Mouse (Mus musculus) testis, adult 2 months (tissue): ENCODE measurements around the gene Tuba1a. TPM values are rescaled to one million over a fixed set of nuclear protein-coding genes. Genes with fewer than 3 reads are reported as not detected.

Experiments
- H3K27ac ChIP-seq: fragments of 200-500 bp; 2 replicates; pipeline ENCODE4 v1.5.1; 2012; ENCODE audit warnings: low read depth, low read length; ENCODE audit not compliant: control insufficient read depth, insufficient read depth
- H3K27me3 ChIP-seq: fragments of 200-500 bp; 2 replicates; pipeline ENCODE4 v1.6.1; 2012; ENCODE audit warnings: mild to moderate bottlenecking, low read length, moderate library complexity; ENCODE audit not compliant: control insufficient read depth, insufficient read depth
- H3K36me3 ChIP-seq: fragments of 200-500 bp; 2 replicates; pipeline ENCODE4 v1.6.1; 2012; ENCODE audit warnings: mild to moderate bottlenecking, low read length; ENCODE audit not compliant: control insufficient read depth, insufficient read depth
- H3K4me1 ChIP-seq: fragments of 200-500 bp; 2 replicates; pipeline ENCODE4 v1.6.1; 2012; ENCODE audit warnings: low read length; ENCODE audit not compliant: control insufficient read depth, insufficient read depth
- H3K4me3 ChIP-seq: fragments of 200-500 bp; 2 replicates; pipeline ENCODE4 v1.5.1; 2012; ENCODE audit warnings: low read depth, mild to moderate bottlenecking, low read length, moderate library complexity, mixed read lengths; ENCODE audit not compliant: control insufficient read depth
- CTCF ChIP-seq: fragments of 200-500 bp; IDR thresholded peaks from 2 replicates; pipeline ENCODE4 v1.5.1; 2012; ENCODE audit warnings: low read depth, mild to moderate bottlenecking, inconsistent platforms, low read length, moderate library complexity; ENCODE audit not compliant: control insufficient read depth, insufficient read depth, insufficient replicate concordance
- POLR2A ChIP-seq: fragments of 200-500 bp; IDR thresholded peaks from 2 replicates; pipeline ENCODE4 v1.6.1; 2012; ENCODE audit warnings: low read depth, mild to moderate bottlenecking, inconsistent platforms, low read length, moderate library complexity; ENCODE audit not compliant: control insufficient read depth
- polyA plus RNA-seq: library from polyadenylated mRNA; depleted of rRNA; stranded (reverse); fragments of >200 nt; gene quantifications from 2 replicates; pipeline ENCODE4 v1.2.3, GENCODE M21; 2012

The Tuba1a gene
- polyA plus RNA-seq, 1 experiment, result 93.1 TPM

- H3K27ac ChIP-seq, result peak overlapping the region; percentile 46; the same call in 1 of the 2 replicates
- peaks cover 22% of the 10 kb centered on the region for H3K4me1 ChIP-seq
- H3K27me3 ChIP-seq, result no peaks in the 10 kb centered on the region
- H3K4me3 ChIP-seq, result no peak overlapping the region
- H3K36me3 ChIP-seq, result no peaks in the 10 kb centered on the region
- TF ChIP-seq POLR2A, result no peak
- no peak for TF ChIP-seq CTCF
Observed at GRCm38 (mm10) chr15:98994957-98995520, 41.5 kb upstream of the Tuba1a start.

- peaks cover 26% of the 10 kb centered on the region for H3K4me1 ChIP-seq
Observed at GRCm38 (mm10) chr15:98993865-98994264, 40.4 kb upstream of the Tuba1a start.

GRCm38 (mm10) chr15:98993093-98993793 lies 39.7 kb upstream of the Tuba1a start:
- Histone ChIP-seq H3K36me3 (no peaks in the 10 kb centered on the region), H3K4me3 (peak overlapping the region; percentile 79), H3K4me1 (peaks cover 29% of the 10 kb centered on the region), H3K27ac (peak overlapping the region; percentile 89), H3K27me3 (no peaks in the 10 kb centered on the region)
- TF ChIP-seq POLR2A, result 0 out of 2 replicates have a peak, but pooled peaks have one; percentile 41
- peak; percentile 98 for TF ChIP-seq CTCF

More at GRCm38 (mm10) chr15:98993865-98994264, 40.4 kb upstream of the Tuba1a start:
- no peak overlapping the region for H3K4me3 ChIP-seq
- no peaks in the 10 kb centered on the region for H3K27me3 ChIP-seq
- H3K27ac ChIP-seq, result no peak overlapping the region
- TF ChIP-seq POLR2A (no peak), CTCF (peak; percentile 84)
- H3K36me3 ChIP-seq, result no peaks in the 10 kb centered on the region

GRCm38 (mm10) chr15:98992086-98992912 lies 38.8 kb upstream of the Tuba1a start:
- Histone ChIP-seq H3K27me3 (no peaks in the 10 kb centered on the region), H3K4me1 (peaks cover 29% of the 10 kb centered on the region), H3K4me3 (no peak overlapping the region), H3K27ac (peak overlapping the region; percentile 85), H3K36me3 (no peaks in the 10 kb centered on the region)
- TF ChIP-seq CTCF (no peak), POLR2A (no peak)

GRCm38 (mm10) chr15:98991540-98992050 lies 38.1 kb upstream of the Tuba1a start:
- H3K27ac ChIP-seq, result peak overlapping the region; percentile 85
- TF ChIP-seq POLR2A, result no peak
- no peak for TF ChIP-seq CTCF
- H3K4me1 ChIP-seq, result peaks cover 31% of the 10 kb centered on the region
- no peaks in the 10 kb centered on the region for H3K27me3 ChIP-seq
- no peaks in the 10 kb centered on the region for H3K36me3 ChIP-seq
- no peak overlapping the region for H3K4me3 ChIP-seq

GRCm38 (mm10) chr15:98990669-98991539 lies 37.4 kb upstream of the Tuba1a start:
- H3K4me1 ChIP-seq, result peaks cover 31% of the 10 kb centered on the region
- H3K4me3 ChIP-seq, result no peak overlapping the region
- no peaks in the 10 kb centered on the region for H3K27me3 ChIP-seq
- no peak for TF ChIP-seq CTCF
- no peak for TF ChIP-seq POLR2A
- no peaks in the 10 kb centered on the region for H3K36me3 ChIP-seq
- H3K27ac ChIP-seq, result peak overlapping the region; percentile 78
